Mouse (Mus musculus) lung, adult 2 months (tissue): Measurements from ENCODE around the gene Snai3.

Experiments
- CTCF ChIP-seq: fragments of 200-500 bp; IDR thresholded peaks from 2 replicates; pipeline ENCODE4 v1.5.1; 2011; ENCODE audit warnings: mild to moderate bottlenecking, low read length, control low read depth; ENCODE audit not compliant: insufficient read depth
- POLR2A ChIP-seq: fragments of 200-500 bp; IDR thresholded peaks from 2 replicates; pipeline ENCODE4 v1.6.1; 2011; ENCODE audit warnings: low read depth, mild to moderate bottlenecking, control low read depth, low read length, borderline replicate concordance; ENCODE audit errors: extremely low read depth

GRCm38 (mm10) chr8:122415554-122415953, 45.0 kb downstream of the Snai3 start:
- TF ChIP-seq CTCF (no peak), POLR2A (no peak)
